In the genomic region with DNA sequence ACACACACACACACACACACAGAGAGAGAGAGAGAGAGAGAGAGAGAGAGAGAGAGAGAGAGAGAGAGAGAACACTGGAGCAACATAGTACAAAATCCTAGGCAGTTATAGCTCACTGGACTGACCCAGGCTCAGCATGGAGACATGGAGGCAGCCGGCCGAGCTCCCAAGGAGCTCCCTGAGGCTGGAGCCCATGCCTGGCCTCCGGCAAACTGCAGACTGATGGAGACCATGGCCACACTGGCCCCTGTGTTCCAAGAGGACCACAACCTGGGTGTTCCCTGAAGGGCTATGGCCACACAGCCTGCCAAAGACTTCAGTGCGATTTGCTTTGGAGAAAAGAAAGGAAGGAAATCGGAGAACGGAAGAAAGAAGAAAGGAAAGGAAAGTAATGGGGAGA, we compare ENCODE assay signal across 9 mouse cellular contexts.
DNase-seq lines count a peak whose midpoint lies in the region; ATAC-seq and TF ChIP-seq lines count a peak whose summit lies in the region.
"Had no signal": no experiment of that assay in that cellular context is flagged by ENCODE, and none has a peak within 500 bp of the region (broad histone marks: within the 10 kb centered on the region; RNA-seq: fewer than 3 reads in every experiment).

No protein-coding gene starts in this region.

- H3K4me2 ChIP-seq in heart, embryonic 12.5 days: peak overlapping the region; percentile 69
- H3K4me2 ChIP-seq in heart, embryonic 14.5 days (ENCODE audit: low read length): peak overlapping the region; percentile 70

- peak overlapping the region; percentile 73 for H3K9ac ChIP-seq in heart, embryonic 12.5 days
- peak overlapping the region; percentile 73 for H3K9ac ChIP-seq in heart, embryonic 14.5 days (ENCODE audit: low read length)

- no peaks in the 10 kb centered on the region for H3K9me3 ChIP-seq in heart, embryonic 12.5 days (replicated peaks)
- H3K9me3 ChIP-seq in heart, embryonic 14.5 days (ENCODE audit: control insufficient read depth, low read length): no peaks in the 10 kb centered on the region

- no peaks in the 10 kb centered on the region for H3K79me2 ChIP-seq in macrophage (ENCODE audit: inconsistent target)

- no peaks in the 10 kb centered on the region for H3K36me3 ChIP-seq in heart, embryonic 12.5 days
- no peaks in the 10 kb centered on the region for H3K36me3 ChIP-seq in heart, embryonic 14.5 days (ENCODE audit: control insufficient read depth, insufficient read depth, low read length)
- H3K36me3 ChIP-seq in macrophage (ENCODE audit: inconsistent target): no peaks in the 10 kb centered on the region

- H3K4me3 ChIP-seq in heart, embryonic 12.5 days: peak overlapping the region; percentile 24
- peak overlapping the region; percentile 11 for H3K4me3 ChIP-seq in cortical plate, adult 2 months (ENCODE audit: insufficient read depth, low read length)
- peak overlapping the region; percentile 27 for H3K4me3 ChIP-seq in heart, embryonic 14.5 days (ENCODE audit: control insufficient read depth in 1 of 2, insufficient read depth in 1 of 2, low read depth in 1 of 2, low read length in 2 of 2)
- H3K4me3 ChIP-seq in macrophage (ENCODE audit: inconsistent target): peak overlapping the region; percentile 3; the same call in 1 of the 2 replicates

- TF ChIP-seq CTCF in cortical plate, adult 2 months (IDR thresholded peaks at IDR 0.05; ENCODE audit: extremely low read depth, insufficient read depth, low read length): no peak

- 0 out of 2 replicates have a peak, but pooled peaks have one; percentile 56 for ATAC-seq in heart, embryonic 12.5 days (ENCODE audit: insufficient number of reproducible peaks, low FRiP score)
- ATAC-seq in heart, embryonic 14.5 days (ENCODE audit: insufficient number of reproducible peaks, insufficient read depth, low FRiP score, low read depth): no peak

- 46% methylated on average over 6 of the region's 6 CpGs for WGBS in heart, embryonic 12.5 days
- 23% methylated on average over 6 of the region's 6 CpGs for WGBS in heart, embryonic 14.5 days
- WGBS in macrophage (ENCODE audit: missing documents): 56% methylated on average over 6 of the region's 6 CpGs

- peak overlapping the region; percentile 98 for H3K27ac ChIP-seq in heart, embryonic 12.5 days (ENCODE audit: poor library complexity, severe bottlenecking)
- H3K27ac ChIP-seq in cortical plate, adult 2 months (ENCODE audit: insufficient read depth, low read length): peak overlapping the region; percentile 76; the same call in 1 of the 2 replicates
- peak overlapping the region; percentile 97 to 98 for H3K27ac ChIP-seq in heart, embryonic 14.5 days (replicated peaks in 1 of 2; ENCODE audit: control insufficient read depth in 1 of 2, insufficient read depth in 1 of 2, low read depth in 2 of 2, low read length in 2 of 2)
- H3K27ac ChIP-seq in macrophage: no peak overlapping the region

- no peak for DNase-seq in heart, adult 18-20 months
- no peak for DNase-seq in c-Kit-positive CD71-positive TER-119-positive erythroid progenitor cells, embryonic 14.5 days (ENCODE audit: low spot score)
- DNase-seq in gastrocnemius, postnatal 10 days: no peak
- DNase-seq in frontal cortex, postnatal 14 days (ENCODE audit: low spot score in 2 of 2): no peak
- DNase-seq: lung, postnatal 14 days had no signal

- no peaks in the 10 kb centered on the region for H3K27me3 ChIP-seq in heart, embryonic 12.5 days (replicated peaks)
- H3K27me3 ChIP-seq in heart, embryonic 14.5 days (ENCODE audit: control insufficient read depth, insufficient read depth, low read length): peaks cover 2% of the 10 kb centered on the region; the same call in 1 of the 2 replicates

- no peak for TF ChIP-seq POLR2A in cortical plate, adult 2 months (IDR thresholded peaks at IDR 0.05; ENCODE audit: extremely low read depth, insufficient read depth, low read length)

- peaks cover 24% of the 10 kb centered on the region for H3K4me1 ChIP-seq in heart, embryonic 12.5 days (replicated peaks)
- peaks cover 2% of the 10 kb centered on the region; the same call in 1 of the 2 replicates for H3K4me1 ChIP-seq in cortical plate, adult 2 months (ENCODE audit: control insufficient read depth, insufficient read depth, low read length)
- peaks cover 18 to 28% of the 10 kb centered on the region in 2 experiments for H3K4me1 ChIP-seq in heart, embryonic 14.5 days (ENCODE audit: control insufficient read depth in 2 of 2, insufficient read depth in 2 of 2, low read length in 2 of 2)
